Mouse (Mus musculus) thymus, postnatal 14 days (tissue): ENCODE data around the gene Rundc3a.

Source experiments
- DNase-seq: peaks from one replicate; pipeline ENCODE4 v3.0.0; 2021

Gene Rundc3a

GRCm38 (mm10) chr11:102394421-102395124 lies 1.4 kb downstream of the Rundc3a start:
- DNase-seq: no peak

- DNase-seq: no peak
Observed at GRCm38 (mm10) chr11:102395250-102395649, 2.0 kb downstream of the Rundc3a start.

GRCm38 (mm10) chr11:102396263-102396662 lies 3.1 kb downstream of the Rundc3a start:
- DNase-seq: no peak

GRCm38 (mm10) chr11:102396671-102397141 lies 3.5 kb downstream of the Rundc3a start:
- DNase-seq: no peak

- no peak for DNase-seq
Observed at GRCm38 (mm10) chr11:102398007-102398825, 5.0 kb downstream of the Rundc3a start.

GRCm38 (mm10) chr11:102399107-102399506 lies 5.9 kb downstream of the Rundc3a start:
- no peak for DNase-seq

- no peak for DNase-seq
Observed at GRCm38 (mm10) chr11:102399610-102400072, 6.4 kb downstream of the Rundc3a start.

- DNase-seq: no peak
Observed at GRCm38 (mm10) chr11:102400513-102401084, 7.4 kb downstream of the Rundc3a start.

GRCm38 (mm10) chr11:102401898-102402500 lies 8.8 kb downstream of the Rundc3a start:
- no peak for DNase-seq

- DNase-seq: no peak
Observed at GRCm38 (mm10) chr11:102403657-102404056, 10.5 kb downstream of the Rundc3a start.

- no peak for DNase-seq
Observed at GRCm38 (mm10) chr11:102404161-102405010, 11.2 kb downstream of the Rundc3a start.

GRCm38 (mm10) chr11:102405544-102406285 lies 12.5 kb downstream of the Rundc3a start:
- no peak for DNase-seq

GRCm38 (mm10) chr11:102406401-102406800 lies 13.2 kb downstream of the Rundc3a start:
- DNase-seq: peak; percentile 8

- DNase-seq: peak; percentile 95
Observed at GRCm38 (mm10) chr11:102406900-102407833, 14.0 kb downstream of the Rundc3a start.

- no peak for DNase-seq
Observed at GRCm38 (mm10) chr11:102407834-102408215, 14.6 kb downstream of the Rundc3a start, which contains the start of gene Slc25a39. Slc25a39 (minus strand) TSS chr11:102407946.

GRCm38 (mm10) chr11:102408344-102408876 lies 15.2 kb downstream of the Rundc3a start:
- DNase-seq: peak; percentile 95

GRCm38 (mm10) chr11:102408888-102409794 lies 15.9 kb downstream of the Rundc3a start:
- DNase-seq: no peak

GRCm38 (mm10) chr11:102409795-102410330 lies 16.7 kb downstream of the Rundc3a start:
- DNase-seq: no peak
